Mouse (Mus musculus) heart, adult 8-10 months (tissue): ENCODE results near the gene Cpox. TPM values are rescaled to one million over a fixed set of nuclear protein-coding genes. Genes with fewer than 3 reads are reported as not detected.

Experiments
- DNase-seq: peaks from one replicate; pipeline ENCODE4 v3.0.0; 2022; ENCODE audit warnings: low spot score
- total RNA-seq, 4 experiments: library from RNA; stranded (reverse); gene quantifications; 2 replicates each; pipeline ENCODE4 v1.2.4; 2022

The Cpox gene
- total RNA-seq, 4 experiments from 2014 or later = 39.1 to 46.8 (median 41.3) TPM

- no peak for DNase-seq
Measured at GRCm38 (mm10) chr16:58700816-58701424, 30.8 kb downstream of the Cpox start.

- DNase-seq = no peak
Measured at GRCm38 (mm10) chr16:58701779-58702178, 31.7 kb downstream of the Cpox start.

- no peak for DNase-seq
Measured at GRCm38 (mm10) chr16:58702329-58702932, 32.3 kb downstream of the Cpox start.

GRCm38 (mm10) chr16:58703382-58704124 lies 33.5 kb downstream of the Cpox start:
- DNase-seq = no peak

- DNase-seq = no peak
Measured at GRCm38 (mm10) chr16:58704999-58705398, 34.9 kb downstream of the Cpox start.

- no peak for DNase-seq
Measured at GRCm38 (mm10) chr16:58707276-58707905, 37.3 kb downstream of the Cpox start.

GRCm38 (mm10) chr16:58708601-58709475 lies 38.7 kb downstream of the Cpox start:
- DNase-seq = no peak

- DNase-seq = no peak
Measured at GRCm38 (mm10) chr16:58709536-58709935, 39.4 kb downstream of the Cpox start.

- DNase-seq = no peak
Measured at GRCm38 (mm10) chr16:58712221-58712620, 42.1 kb downstream of the Cpox start.

- DNase-seq = no peak
Measured at GRCm38 (mm10) chr16:58713128-58713527, 43.0 kb downstream of the Cpox start.

GRCm38 (mm10) chr16:58715018-58715417 lies 44.9 kb downstream of the Cpox start:
- DNase-seq = no peak

GRCm38 (mm10) chr16:58718666-58719120 lies 48.6 kb downstream of the Cpox start, which contains the start of gene Gpr15:
Gene Gpr15, minus strand, starts transcription at chr16:58719070.
- no peak for DNase-seq

GRCm38 (mm10) chr16:58722292-58722691 lies 52.2 kb downstream of the Cpox start:
- DNase-seq = no peak

GRCm38 (mm10) chr16:58726680-58727476 lies 56.8 kb downstream of the Cpox start:
- no peak for DNase-seq

GRCm38 (mm10) chr16:58727477-58728131 lies 57.5 kb downstream of the Cpox start, which contains the start of gene Cldnd1:
Gene Cldnd1, plus strand, starts transcription at chr16:58727910.
- DNase-seq = peak; percentile 96

GRCm38 (mm10) chr16:58728176-58728671 lies 58.1 kb downstream of the Cpox start:
- DNase-seq = no peak

- DNase-seq = no peak
Measured at GRCm38 (mm10) chr16:58738205-58738604, 68.1 kb downstream of the Cpox start.

GRCm38 (mm10) chr16:58738800-58739199 lies 68.7 kb downstream of the Cpox start:
- DNase-seq = no peak

GRCm38 (mm10) chr16:58740751-58741150 lies 70.7 kb downstream of the Cpox start:
- DNase-seq = no peak

GRCm38 (mm10) chr16:58746715-58747114 lies 76.6 kb downstream of the Cpox start:
- no peak for DNase-seq
